Mouse (Mus musculus): ENCODE measurements around the gene Cdkn2aipnl. TPM values are rescaled to one million over a fixed set of nuclear protein-coding genes. Genes with fewer than 3 reads are reported as not detected.

Cdkn2aipnl gene
- total RNA-seq, 1 experiment from 2014 or later, result 63.6 TPM

DNA sequence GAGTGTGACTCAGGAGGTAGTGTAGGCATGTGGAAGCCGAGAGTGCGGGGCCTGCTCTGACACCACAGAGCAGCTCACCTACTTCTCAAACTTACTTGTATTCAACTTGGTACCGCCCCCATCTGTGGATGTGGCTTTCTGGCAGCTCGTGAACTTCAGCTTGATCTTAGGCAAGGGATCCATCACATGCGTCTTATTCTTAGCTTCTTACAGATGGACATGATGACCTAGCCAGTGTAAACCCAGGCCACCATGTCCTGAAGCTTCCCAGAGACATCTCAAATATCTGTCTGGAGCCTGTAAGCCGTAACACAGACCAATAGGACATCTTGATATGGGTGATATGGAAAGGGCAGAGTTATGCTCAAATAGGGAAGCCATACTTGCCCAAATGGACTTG lies 4.2 kb downstream of the Cdkn2aipnl start:
- no peak for ATAC-seq (replicated peaks in 1 of 2; ENCODE audit: insufficient read depth in 1 of 2, low FRiP score in 2 of 2, low TSS enrichment in 1 of 2, low read depth in 1 of 2, poor library complexity in 2 of 2, severe bottlenecking in 2 of 2)

- peak; percentile 3 to 15; a peak in 2 of 4 replicates for ATAC-seq (replicated peaks in 1 of 2; ENCODE audit: insufficient read depth in 1 of 2, low FRiP score in 2 of 2, low TSS enrichment in 1 of 2, low read depth in 1 of 2, poor library complexity in 2 of 2, severe bottlenecking in 2 of 2)
These were observed 32.3 kb downstream of the Cdkn2aipnl start for GRCm38 (mm10) chr11:51999611-52000289.

- peak; percentile 65 to 70 for ATAC-seq (replicated peaks in 1 of 2; ENCODE audit: insufficient read depth in 1 of 2, low FRiP score in 2 of 2, low TSS enrichment in 1 of 2, low read depth in 1 of 2, poor library complexity in 2 of 2, severe bottlenecking in 2 of 2)
These were observed 33.0 kb downstream of the Cdkn2aipnl start, which contains the start of gene Ube2b for GRCm38 (mm10) chr11:52000290-52000962. Ube2b (minus strand) TSS chr11:52000762.

DNA sequence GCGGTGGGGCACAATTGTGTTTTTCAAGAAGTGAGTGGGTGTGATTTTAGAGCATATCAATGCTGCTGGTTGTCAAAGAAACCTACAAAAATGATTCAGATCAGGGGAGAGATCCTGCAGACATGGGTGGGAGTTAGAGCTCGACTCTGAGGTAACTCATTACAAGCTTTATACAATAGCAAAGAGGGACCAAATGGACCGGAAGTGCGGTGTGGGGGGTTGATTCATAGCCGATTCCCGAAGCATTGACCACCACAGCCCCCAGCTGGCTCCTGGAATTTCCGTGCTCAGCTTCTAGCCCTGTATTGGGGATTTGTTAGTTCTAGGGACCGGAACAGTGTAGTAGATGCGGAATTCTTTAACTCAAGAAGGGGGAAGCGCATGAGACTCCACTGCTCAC lies 33.9 kb downstream of the Cdkn2aipnl start:
- ATAC-seq (replicated peaks in 1 of 2; ENCODE audit: insufficient read depth in 1 of 2, low FRiP score in 2 of 2, low TSS enrichment in 1 of 2, low read depth in 1 of 2, poor library complexity in 2 of 2, severe bottlenecking in 2 of 2), result no peak

DNA sequence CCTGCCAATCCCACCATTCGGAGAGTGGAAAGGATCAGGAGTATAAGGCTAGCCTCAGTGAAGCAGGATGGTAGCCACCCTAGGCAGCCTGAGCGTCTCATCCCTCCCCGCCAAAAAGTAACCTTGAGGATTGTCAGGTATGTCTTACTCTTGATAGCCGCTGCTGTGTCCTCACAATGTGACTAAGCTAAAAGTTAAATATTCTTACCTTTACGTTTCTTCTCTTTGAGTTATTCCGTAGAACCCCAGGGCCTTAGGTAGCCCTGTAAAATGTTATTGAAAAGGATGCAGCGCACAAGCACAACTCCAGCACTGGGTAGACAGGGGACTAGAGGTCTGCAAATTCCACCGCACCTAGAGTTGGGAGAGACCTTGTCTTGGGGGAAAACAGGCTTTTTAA lies 34.4 kb downstream of the Cdkn2aipnl start:
- ATAC-seq (replicated peaks in 1 of 2; ENCODE audit: insufficient read depth in 1 of 2, low FRiP score in 2 of 2, low TSS enrichment in 1 of 2, low read depth in 1 of 2, poor library complexity in 2 of 2, severe bottlenecking in 2 of 2), result no peak

DNA sequence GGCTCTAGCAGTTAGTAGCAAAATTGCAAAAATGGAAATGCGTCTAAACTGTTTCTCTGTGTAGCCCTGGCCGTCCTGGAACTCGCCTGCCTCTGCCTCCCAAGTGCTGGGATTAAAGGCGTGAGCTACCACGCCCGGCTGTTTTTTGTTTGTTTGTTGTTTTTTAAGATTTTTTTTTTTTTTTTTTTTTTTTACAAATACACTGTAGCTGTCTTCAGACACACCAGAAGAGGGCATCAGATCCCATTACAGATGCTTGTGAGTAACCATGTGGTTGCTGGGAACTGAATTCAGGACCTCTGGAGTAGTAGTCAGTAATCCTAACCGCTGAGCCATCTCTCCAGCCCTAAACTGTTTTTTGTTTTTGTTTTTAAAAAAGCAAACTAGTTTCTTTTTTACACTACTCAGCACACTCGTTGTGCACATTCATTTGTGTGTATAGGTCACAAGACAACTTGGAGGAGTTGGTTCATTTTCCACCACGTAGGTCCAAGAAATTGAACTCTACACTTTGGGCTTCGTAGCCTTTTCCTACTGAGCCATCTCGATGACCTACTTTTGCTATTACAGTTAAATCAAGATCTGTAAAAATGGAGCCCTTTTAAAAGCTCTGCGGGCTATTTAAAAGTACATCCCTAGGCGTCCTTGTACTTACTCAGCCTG lies 35.5 kb downstream of the Cdkn2aipnl start:
- no peak for ATAC-seq (replicated peaks in 1 of 2; ENCODE audit: insufficient read depth in 1 of 2, low FRiP score in 2 of 2, low TSS enrichment in 1 of 2, low read depth in 1 of 2, poor library complexity in 2 of 2, severe bottlenecking in 2 of 2)

GRCm38 (mm10) chr11:52003505-52003771 lies 36.0 kb downstream of the Cdkn2aipnl start:
- ATAC-seq (replicated peaks in 1 of 2; ENCODE audit: insufficient read depth in 1 of 2, low FRiP score in 2 of 2, low TSS enrichment in 1 of 2, low read depth in 1 of 2, poor library complexity in 2 of 2, severe bottlenecking in 2 of 2), result no peak

GRCm38 (mm10) chr11:52003772-52004528 lies 36.5 kb downstream of the Cdkn2aipnl start, which contains the start of gene Cdkl3:
Cdkl3 (plus strand) TSS chr11:52004221.
- peak; percentile 85 to 86 for ATAC-seq (replicated peaks in 1 of 2; ENCODE audit: insufficient read depth in 1 of 2, low FRiP score in 2 of 2, low TSS enrichment in 1 of 2, low read depth in 1 of 2, poor library complexity in 2 of 2, severe bottlenecking in 2 of 2)

DNA sequence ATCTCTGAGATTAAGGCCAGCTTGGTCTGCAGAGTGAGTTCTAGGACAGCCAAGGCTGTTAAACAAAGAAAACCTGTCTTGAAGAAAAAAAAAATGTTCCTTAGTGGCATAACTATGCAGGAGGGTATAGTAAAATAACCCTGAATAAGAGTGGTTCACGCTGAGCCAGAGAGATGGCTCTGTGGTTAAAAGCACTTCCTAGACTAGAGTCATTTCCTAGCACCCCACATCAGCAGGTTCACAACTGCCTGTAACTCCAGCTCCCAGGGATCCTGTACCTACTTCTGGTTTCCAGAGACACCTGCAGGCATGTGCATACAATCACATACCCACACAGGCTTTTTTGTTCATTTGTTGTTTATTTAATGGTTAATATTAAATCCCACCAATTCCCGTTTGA lies 38.1 kb downstream of the Cdkn2aipnl start:
- ATAC-seq (replicated peaks in 1 of 2; ENCODE audit: insufficient read depth in 1 of 2, low FRiP score in 2 of 2, low TSS enrichment in 1 of 2, low read depth in 1 of 2, poor library complexity in 2 of 2, severe bottlenecking in 2 of 2), result no peak

DNA sequence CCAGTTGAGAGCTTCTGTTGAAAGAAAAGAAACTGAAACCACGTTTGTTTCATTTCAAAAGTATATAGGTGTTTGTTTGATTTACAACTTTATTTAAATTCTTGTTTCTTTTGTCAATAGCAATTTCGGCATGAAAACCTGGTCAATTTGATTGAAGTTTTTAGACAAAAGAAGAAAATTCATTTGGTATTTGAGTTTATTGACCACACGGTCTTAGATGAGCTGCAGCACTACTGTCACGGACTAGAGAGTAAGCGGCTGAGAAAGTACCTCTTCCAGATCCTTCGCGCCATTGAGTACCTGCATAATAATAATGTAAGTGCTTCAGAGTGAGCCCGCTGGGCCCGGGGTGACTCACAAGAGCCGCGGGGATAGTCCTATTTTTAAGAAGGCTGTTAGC lies 43.5 kb downstream of the Cdkn2aipnl start:
- ATAC-seq (replicated peaks in 1 of 2; ENCODE audit: insufficient read depth in 1 of 2, low FRiP score in 2 of 2, low TSS enrichment in 1 of 2, low read depth in 1 of 2, poor library complexity in 2 of 2, severe bottlenecking in 2 of 2), result no peak

DNA sequence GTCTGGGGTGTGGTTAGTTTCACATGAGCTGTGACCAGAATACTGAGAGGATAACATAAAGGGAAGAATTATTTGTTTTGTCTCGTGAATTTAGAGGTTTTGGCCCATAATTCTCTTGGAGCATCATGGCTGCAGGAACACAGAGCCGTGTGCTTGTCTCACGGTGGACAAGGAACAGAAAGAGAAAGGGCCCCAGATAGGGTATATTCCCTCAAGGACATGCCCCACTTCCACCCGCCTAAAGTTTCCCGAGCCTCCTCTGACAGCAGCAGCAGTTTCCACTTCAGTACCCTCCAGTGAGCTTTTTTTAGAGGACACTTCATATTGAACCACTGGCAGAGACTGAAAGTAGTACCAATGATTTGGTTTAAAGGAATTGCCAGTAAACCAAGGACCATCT lies 44.1 kb downstream of the Cdkn2aipnl start:
- no peak for ATAC-seq (replicated peaks in 1 of 2; ENCODE audit: insufficient read depth in 1 of 2, low FRiP score in 2 of 2, low TSS enrichment in 1 of 2, low read depth in 1 of 2, poor library complexity in 2 of 2, severe bottlenecking in 2 of 2)

GRCm38 (mm10) chr11:52018217-52018616 lies 50.8 kb downstream of the Cdkn2aipnl start:
- ATAC-seq (replicated peaks in 1 of 2; ENCODE audit: insufficient read depth in 1 of 2, low FRiP score in 2 of 2, low TSS enrichment in 1 of 2, low read depth in 1 of 2, poor library complexity in 2 of 2, severe bottlenecking in 2 of 2), result no peak

Other genes with a start within 250 kb of the Cdkn2aipnl start
- 7.1 and 8.4 TPM in 2 replicates for gene Sec24a, start 204.0 kb upstream of the Cdkn2aipnl start, total RNA-seq (2017)
- 35.1 and 50.3 TPM in 2 replicates for gene Sar1b, start 204.0 kb upstream of the Cdkn2aipnl start, total RNA-seq (2017)
- 16.3 and 17.0 TPM in 2 replicates for gene Jade2, start 110.0 kb upstream of the Cdkn2aipnl start, total RNA-seq (2017)
- 136 and 151 TPM in 2 replicates for gene Ube2b, start 33.1 kb downstream of the Cdkn2aipnl start, total RNA-seq (2017)
- gene Cdkl3, start 36.6 kb downstream of the Cdkn2aipnl start, total RNA-seq (2017), result 7.8 and 12.5 TPM in 2 replicates
- gene Ppp2ca, start 131.0 kb downstream of the Cdkn2aipnl start, total RNA-seq (2017), result 119 and 138 TPM in 2 replicates
- not detected in 2 replicates for gene Olfr1373, start 177.9 kb downstream of the Cdkn2aipnl start, total RNA-seq (2017)
- not detected in 2 replicates for gene Olfr1371, start 246.3 kb downstream of the Cdkn2aipnl start, total RNA-seq (2017)